In genomic region chr7:79497701-79498115, GRCm38 (mm10) we compare ENCODE assay signal across 12 mouse cellular contexts. TPM values are rescaled to one million over a fixed set of nuclear protein-coding genes. Genes with fewer than 3 reads are reported as not detected.
DNase-seq lines count a peak whose midpoint lies in the region; ATAC-seq and TF ChIP-seq lines count a peak whose summit lies in the region.
"Had no signal": no experiment of that assay in that cellular context is flagged by ENCODE, and none has a peak within 500 bp of the region (broad histone marks: within the 10 kb centered on the region; RNA-seq: fewer than 3 reads in every experiment).

No protein-coding gene starts in this region.

- peak; percentile 18; the same call in 1 of the 2 replicates for ATAC-seq in forebrain, embryonic 15.5 days (replicated peaks)
- ATAC-seq in midbrain, embryonic 12.5 days (ENCODE audit: low FRiP score, low read depth), result peak; percentile 57
- no peak for ATAC-seq in granulocyte monocyte progenitor cell, adult 5-6 weeks (replicated peaks; ENCODE audit: poor library complexity, severe bottlenecking)

- intact Hi-C loops in gastrocnemius, postnatal 14 days (cut with DNase I; ENCODE audit: low total_unique reads), result loop anchor here (2.0 to 5.0 kb wide), 2 partner anchors 50 to 93 kb away; no protein-coding TSS in a partner anchor

- no peak for TF ChIP-seq CTCF in brain, embryonic 14.5 days (IDR thresholded peaks at IDR 0.05; ENCODE audit: borderline replicate concordance, extremely low read depth, insufficient read depth, insufficient read length)

- 0 out of 2 replicates have a peak, but pooled peaks have one; percentile 7 for TF ChIP-seq POLR2A in brain, embryonic 14.5 days (IDR thresholded peaks at IDR 0.05; ENCODE audit: borderline replicate concordance, extremely low read depth, insufficient read depth, insufficient read length, poor library complexity, severe bottlenecking)

- H3K36me3 ChIP-seq in forebrain, embryonic 15.5 days, result no peaks in the 10 kb centered on the region
- no peaks in the 10 kb centered on the region for H3K36me3 ChIP-seq in midbrain, embryonic 12.5 days
- H3K36me3 ChIP-seq: embryonic facial prominence, embryonic 13.5 days had no signal

- H3K4me3 ChIP-seq in forebrain, embryonic 15.5 days, result peak overlapping the region; percentile 85
- peak overlapping the region; percentile 22; the same call in 1 of the 2 replicates for H3K4me3 ChIP-seq in midbrain, embryonic 12.5 days
- H3K4me3 ChIP-seq: embryonic facial prominence, embryonic 13.5 days had no signal

- peak overlapping the region; percentile 92 for H3K4me2 ChIP-seq in forebrain, embryonic 15.5 days (replicated peaks)
- peak overlapping the region; percentile 77 for H3K4me2 ChIP-seq in midbrain, embryonic 12.5 days (replicated peaks)
- H3K4me2 ChIP-seq: embryonic facial prominence, embryonic 13.5 days had no signal

- H3K9ac ChIP-seq in forebrain, embryonic 15.5 days (replicated peaks), result peak overlapping the region; percentile 100
- H3K9ac ChIP-seq in midbrain, embryonic 12.5 days (replicated peaks), result peak overlapping the region; percentile 34; the same call in 1 of the 2 replicates
- H3K9ac ChIP-seq: embryonic facial prominence, embryonic 13.5 days; liver, embryonic 14.5 days had no signal

- peak overlapping the region; percentile 98 for H3K27ac ChIP-seq in forebrain, embryonic 15.5 days (replicated peaks)
- H3K27ac ChIP-seq in midbrain, embryonic 12.5 days (replicated peaks), result peak overlapping the region; percentile 97
- H3K27ac ChIP-seq: embryonic facial prominence, embryonic 13.5 days; liver, embryonic 14.5 days had no signal

- H3K4me1 ChIP-seq in forebrain, embryonic 15.5 days, result peaks cover 35% of the 10 kb centered on the region
- peaks cover 66% of the 10 kb centered on the region for H3K4me1 ChIP-seq in midbrain, embryonic 12.5 days

- H3K27me3 ChIP-seq in forebrain, embryonic 15.5 days, result no peaks in the 10 kb centered on the region
- H3K27me3 ChIP-seq in midbrain, embryonic 12.5 days, result peaks cover 93% of the 10 kb centered on the region

- no peaks in the 10 kb centered on the region for H3K9me3 ChIP-seq in forebrain, embryonic 15.5 days
- H3K9me3 ChIP-seq in midbrain, embryonic 12.5 days, result no peaks in the 10 kb centered on the region
- H3K9me3 ChIP-seq: embryonic facial prominence, embryonic 13.5 days had no signal

- peak; percentile 81 for DNase-seq in ES-CJ7 (ENCODE audit: low read depth, low spot score)
- peak; percentile 96 for DNase-seq in brain, embryonic 14.5 days (ENCODE audit: low read depth)
- DNase-seq in gastrocnemius, postnatal 10 days, result no peak
- DNase-seq in gastrocnemius, postnatal 14 days, result no peak
- DNase-seq in kidney, postnatal 25 days, result no peak
- DNase-seq: adrenal gland, postnatal 25 days; kidney, adult 2 months had no signal

- 3% methylated on average over 20 of the region's 20 CpGs for WGBS in forebrain, embryonic 15.5 days
- WGBS in midbrain, embryonic 12.5 days, result 1% methylated on average over 20 of the region's 20 CpGs

RNA-seq across cellular contexts. Expression of gene Polg, which starts 31.5 kb away (rescaled TPM):
- polyA plus RNA-seq in brain, embryonic 14.5 days (2012; rRNA removed), result 44.7 and 55.4 TPM in 2 replicates
- 32.9 and 35.8 TPM in 2 replicates for polyA plus RNA-seq in forebrain, embryonic 15.5 days (2015; fragmentation: Nextera tagmentation; extraction: Ambion mirVana)
- polyA plus RNA-seq in midbrain, embryonic 12.5 days (2016; fragmentation: Nextera tagmentation; extraction: Ambion mirVana), result 41.2 and 44.5 TPM in 2 replicates
- 10 to 100 TPM; 36.6 to 44.9 TPM for total RNA-seq in gastrocnemius, postnatal 10 days (2021)
- 10 to 100 TPM; 28.8 to 33.0 TPM for total RNA-seq in gastrocnemius, postnatal 14 days (2021)
- total RNA-seq in granulocyte monocyte progenitor cell, adult 5-6 weeks (2014; fragmentation: Nextera tagmentation), result 27.1 and 34.9 TPM in 2 replicates
- total RNA-seq in granulocyte monocyte progenitor cell, adult 5-6 weeks (2017), result 40.5 and 61.0 TPM in 2 replicates

Comparison
In these comparisons a context has a peak if more than half of its experiments do, and no peak if none do; other contexts are left out.
1. DNase-seq: peak in ES-CJ7 (single experiment) and brain, embryonic 14.5 days (single experiment); none in gastrocnemius, postnatal 10 days (single experiment), gastrocnemius, postnatal 14 days (single experiment) and kidney, postnatal 25 days (0 of 2).